In genomic region chr3:157637341-157637740, GRCm38 (mm10) we compare ENCODE assay signal across 24 mouse cellular contexts.
DNase-seq lines count a peak whose midpoint lies in the region; ATAC-seq and TF ChIP-seq lines count a peak whose summit lies in the region.
"Had no signal": no experiment of that assay in that cellular context is flagged by ENCODE, and none has a peak within 500 bp of the region (broad histone marks: within the 10 kb centered on the region; RNA-seq: fewer than 3 reads in every experiment).

No protein-coding gene starts in this region.

- TF ChIP-seq CTCF in kidney, adult 2 months (conservative IDR thresholded peaks at IDR 0.05; ENCODE audit: insufficient read depth, insufficient read length, low read depth, low read length) = no peak

- H3K27ac ChIP-seq in liver, embryonic 12.5 days = peak overlapping the region; percentile 76
- no peak overlapping the region; the same call in 1 of the 2 replicates for H3K27ac ChIP-seq in liver, embryonic 15.5 days (replicated peaks)
- H3K27ac ChIP-seq in kidney, adult 2 months (ENCODE audit: insufficient read depth, low read depth, low read length) = no peak overlapping the region
- no peak overlapping the region for H3K27ac ChIP-seq in forebrain, embryonic 12.5 days
- H3K27ac ChIP-seq: embryonic facial prominence, embryonic 12.5 days; embryonic facial prominence, embryonic 15.5 days; forebrain, embryonic 15.5 days; heart, embryonic 15.5 days; hindbrain, embryonic 10.5 days; hindbrain, embryonic 13.5 days had no signal

- peak overlapping the region; percentile 49 for H3K4me2 ChIP-seq in liver, embryonic 12.5 days
- H3K4me2 ChIP-seq in liver, embryonic 15.5 days = peak overlapping the region; percentile 19; the same call in 1 of the 2 replicates
- H3K4me2 ChIP-seq in forebrain, embryonic 12.5 days = no peak overlapping the region
- H3K4me2 ChIP-seq: embryonic facial prominence, embryonic 12.5 days; embryonic facial prominence, embryonic 15.5 days; forebrain, embryonic 15.5 days; heart, embryonic 12.5 days; heart, embryonic 15.5 days; hindbrain, embryonic 13.5 days had no signal

- ATAC-seq in frontal cortex, adult (ENCODE audit: low TSS enrichment) = peak; percentile 72
- ATAC-seq in liver, embryonic 12.5 days = no peak
- no peak for ATAC-seq in liver, embryonic 15.5 days (ENCODE audit: insufficient read depth)
- no peak for ATAC-seq in forebrain, embryonic 12.5 days (ENCODE audit: low FRiP score)
- ATAC-seq: activated CD4-positive, CD25-positive, alpha-beta regulatory T cell, adult 4 months; forebrain, embryonic 15.5 days; hindbrain, embryonic 16.5 days had no signal

- H3K9me3 ChIP-seq in liver, embryonic 12.5 days (replicated peaks) = no peaks in the 10 kb centered on the region
- no peaks in the 10 kb centered on the region for H3K9me3 ChIP-seq in liver, embryonic 15.5 days (replicated peaks)
- no peaks in the 10 kb centered on the region for H3K9me3 ChIP-seq in forebrain, embryonic 12.5 days
- H3K9me3 ChIP-seq: embryonic facial prominence, embryonic 12.5 days; embryonic facial prominence, embryonic 15.5 days; forebrain, embryonic 15.5 days; heart, embryonic 12.5 days; heart, embryonic 15.5 days; hindbrain, embryonic 10.5 days; hindbrain, embryonic 13.5 days had no signal

- no peaks in the 10 kb centered on the region for H3K36me3 ChIP-seq in liver, embryonic 12.5 days
- H3K36me3 ChIP-seq in liver, embryonic 15.5 days (replicated peaks) = no peaks in the 10 kb centered on the region
- no peaks in the 10 kb centered on the region for H3K36me3 ChIP-seq in kidney, adult 2 months (ENCODE audit: control insufficient read depth, insufficient read depth, low read length)
- H3K36me3 ChIP-seq in forebrain, embryonic 12.5 days (replicated peaks) = no peaks in the 10 kb centered on the region
- H3K36me3 ChIP-seq: embryonic facial prominence, embryonic 12.5 days; embryonic facial prominence, embryonic 15.5 days; forebrain, embryonic 15.5 days; heart, embryonic 12.5 days; heart, embryonic 15.5 days; hindbrain, embryonic 10.5 days; hindbrain, embryonic 13.5 days had no signal

- 39% methylated on average over 2 of the region's 2 CpGs for WGBS in liver, embryonic 12.5 days (ENCODE audit: insufficient replicate concordance)
- 35% methylated on average over 2 of the region's 2 CpGs for WGBS in liver, embryonic 15.5 days (ENCODE audit: insufficient replicate concordance)
- 70% methylated on average over 2 of the region's 2 CpGs for WGBS in kidney, adult 2 months
- WGBS in forebrain, embryonic 12.5 days = 63% methylated on average over 2 of the region's 2 CpGs

- no peaks in the 10 kb centered on the region for H3K27me3 ChIP-seq in liver, embryonic 12.5 days (replicated peaks)
- no peaks in the 10 kb centered on the region for H3K27me3 ChIP-seq in liver, embryonic 15.5 days
- no peaks in the 10 kb centered on the region for H3K27me3 ChIP-seq in kidney, adult 2 months (replicated peaks; ENCODE audit: control insufficient read depth, insufficient read depth, low read length)
- H3K27me3 ChIP-seq in forebrain, embryonic 12.5 days = no peaks in the 10 kb centered on the region
- H3K27me3 ChIP-seq: embryonic facial prominence, embryonic 12.5 days; embryonic facial prominence, embryonic 15.5 days; forebrain, embryonic 15.5 days; heart, embryonic 12.5 days; heart, embryonic 15.5 days; hindbrain, embryonic 13.5 days had no signal

- no peak for TF ChIP-seq POLR2A in kidney, adult 2 months (IDR thresholded peaks at IDR 0.05; ENCODE audit: low read depth, low read length)

- DNase-seq in frontal cortex, postnatal 14 days (ENCODE audit: low spot score in 2 of 2) = no peak
- no peak for DNase-seq in testis, postnatal 10 days (ENCODE audit: low spot score)
- DNase-seq in kidney, adult 2 months = no peak
- DNase-seq: adrenal gland, adult 8-10 months; adrenal gland, postnatal 25 days; cerebellum, adult 11 months; cerebellum, adult 2 months; cerebellum, adult 9-11 months; cerebellum, postnatal 25 days; heart, postnatal 10 days; heart, postnatal 36 days had no signal

- peak overlapping the region; percentile 4; the same call in 1 of the 2 replicates for H3K9ac ChIP-seq in liver, embryonic 12.5 days
- H3K9ac ChIP-seq in liver, embryonic 15.5 days = no peak overlapping the region
- H3K9ac ChIP-seq in forebrain, embryonic 12.5 days = no peak overlapping the region
- H3K9ac ChIP-seq: embryonic facial prominence, embryonic 12.5 days; embryonic facial prominence, embryonic 15.5 days; forebrain, embryonic 15.5 days; heart, embryonic 12.5 days; heart, embryonic 15.5 days; hindbrain, embryonic 13.5 days had no signal

- H3K4me1 ChIP-seq in liver, embryonic 12.5 days = peaks cover 48% of the 10 kb centered on the region
- H3K4me1 ChIP-seq in liver, embryonic 15.5 days (replicated peaks) = peaks cover 9% of the 10 kb centered on the region
- H3K4me1 ChIP-seq in kidney, adult 2 months (ENCODE audit: control insufficient read depth, insufficient read depth, low read length) = no peaks in the 10 kb centered on the region
- H3K4me1 ChIP-seq in forebrain, embryonic 12.5 days = no peaks in the 10 kb centered on the region
- H3K4me1 ChIP-seq: embryonic facial prominence, embryonic 12.5 days; embryonic facial prominence, embryonic 15.5 days; forebrain, embryonic 15.5 days; heart, embryonic 12.5 days; heart, embryonic 15.5 days; hindbrain, embryonic 10.5 days; hindbrain, embryonic 13.5 days had no signal

- no peak overlapping the region for H3K4me3 ChIP-seq in liver, embryonic 12.5 days
- H3K4me3 ChIP-seq in liver, embryonic 15.5 days (replicated peaks) = no peak overlapping the region
- H3K4me3 ChIP-seq in kidney, adult 2 months (ENCODE audit: insufficient read depth, low read depth, low read length) = no peak overlapping the region
- no peak overlapping the region for H3K4me3 ChIP-seq in forebrain, embryonic 12.5 days (replicated peaks)
- H3K4me3 ChIP-seq: embryonic facial prominence, embryonic 12.5 days; embryonic facial prominence, embryonic 15.5 days; forebrain, embryonic 15.5 days; heart, embryonic 12.5 days; heart, embryonic 15.5 days; hindbrain, embryonic 10.5 days; hindbrain, embryonic 13.5 days had no signal
